Mouse (Mus musculus) testis, postnatal 10 days (tissue): Measurements from ENCODE around the gene Suox.
"Not testable (repeated sequence)": the region's sequence is repeated elsewhere in the genome, so short reads cannot be mapped to it uniquely, and the experiment has no call there.

Experiments used
- DNase-seq: peaks from one replicate; pipeline ENCODE4 v3.0.0; 2021; ENCODE audit warnings: low spot score

Suox gene

DNA sequence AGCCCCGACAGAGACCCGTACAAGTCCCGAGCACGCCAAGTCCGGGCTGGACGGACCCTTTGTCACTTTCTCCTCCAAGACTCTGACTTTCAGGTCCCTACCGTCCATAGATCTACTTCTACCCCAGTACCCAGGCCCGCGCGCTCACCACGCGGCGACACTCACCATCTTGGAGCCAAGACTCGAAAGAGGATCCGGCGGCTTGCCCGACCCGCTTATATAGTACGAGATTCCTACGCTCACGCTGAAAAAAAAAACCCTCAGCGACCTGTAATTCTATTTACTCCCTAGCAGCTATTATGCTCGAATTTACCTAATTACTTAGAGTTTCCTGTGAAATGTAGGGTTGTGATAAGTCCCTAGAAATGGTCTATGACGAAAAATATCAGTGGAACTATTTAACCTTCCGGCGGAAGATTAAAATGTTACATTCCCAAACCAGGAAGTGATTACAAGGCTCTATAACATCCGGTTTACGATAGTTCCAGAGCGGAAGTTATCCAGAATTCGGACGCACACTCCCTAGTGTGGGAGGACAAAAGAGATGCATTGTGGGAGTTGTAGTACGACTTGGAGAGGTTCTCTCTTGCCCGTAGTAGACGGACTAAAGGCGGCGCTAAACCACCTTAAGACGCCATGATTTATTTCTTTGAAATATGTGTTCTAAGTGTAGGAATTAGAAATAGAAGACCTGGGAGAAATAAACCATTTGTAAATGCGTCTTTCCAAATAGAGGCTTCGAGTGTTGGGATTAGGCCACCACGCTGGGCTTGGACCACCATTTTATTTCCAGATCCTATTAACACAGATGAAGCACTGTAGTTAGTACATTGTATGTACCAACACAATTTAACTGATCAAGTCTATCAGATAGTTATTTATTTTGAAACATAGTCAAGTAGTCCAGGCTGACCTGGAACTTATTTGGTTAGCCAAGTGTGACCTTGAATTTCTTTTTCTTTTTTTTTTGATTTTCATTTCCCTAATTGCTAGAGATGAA is 47.3 kb downstream of the Suox start, which contains the start of gene Rps26:
Rps26 (minus strand) TSS at position 437 of the 1,000 bp plus-strand sequence.
- peak; percentile 89 for DNase-seq

DNA sequence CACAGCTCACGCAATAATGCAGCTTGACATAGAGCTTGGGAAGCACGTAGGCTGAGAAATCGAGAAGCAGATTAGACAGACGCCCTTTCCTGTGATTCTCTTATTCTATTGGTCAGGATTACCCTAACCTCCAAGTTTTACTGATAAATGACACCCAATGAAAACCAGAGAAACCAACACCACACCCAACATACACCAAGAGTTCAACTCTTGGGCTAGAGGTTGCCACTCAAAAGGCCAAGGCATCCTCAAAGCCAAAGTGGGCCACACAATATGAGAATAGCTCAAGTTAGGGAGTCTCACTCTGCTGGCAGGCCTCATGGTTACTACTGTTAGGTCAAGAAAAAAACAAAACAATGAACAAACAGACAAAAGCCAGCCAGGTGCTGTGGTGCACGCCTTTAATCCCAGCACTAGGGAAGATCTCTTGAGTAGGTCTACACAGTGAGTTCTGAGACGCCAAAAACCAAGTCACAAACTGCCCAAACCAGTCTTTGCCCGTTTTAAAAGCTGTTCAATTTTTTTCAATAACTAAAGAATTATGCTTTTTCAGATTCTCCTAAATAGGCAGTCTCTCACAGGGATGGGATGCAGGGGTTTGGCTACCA is 48.5 kb downstream of the Suox start:
- DNase-seq = no peak

DNA sequence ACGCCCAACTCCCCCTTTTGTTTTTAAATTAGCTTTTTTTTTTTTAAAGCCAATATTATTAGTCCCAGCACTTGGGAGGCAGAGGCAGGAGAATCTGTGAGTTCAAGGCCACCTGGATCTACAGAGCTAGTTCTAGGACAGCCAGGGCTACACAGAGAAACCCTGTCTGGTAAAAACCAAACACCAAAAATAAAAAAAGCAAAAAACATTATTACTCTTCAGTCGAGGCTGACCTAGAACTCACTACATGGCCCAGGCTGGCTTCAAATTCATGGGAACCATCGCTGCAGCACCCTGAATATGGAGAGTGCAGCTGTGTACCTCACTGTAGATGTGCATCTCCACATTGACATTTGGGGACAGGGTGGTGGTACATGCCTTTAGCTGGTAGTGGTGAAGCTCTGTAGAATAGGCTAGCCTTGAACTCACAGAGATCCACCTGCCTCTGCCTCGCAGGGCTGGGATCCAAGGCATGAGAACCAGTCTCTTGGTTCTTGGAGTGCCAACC is 50.7 kb downstream of the Suox start:
- DNase-seq = not testable (repeated sequence)

DNA sequence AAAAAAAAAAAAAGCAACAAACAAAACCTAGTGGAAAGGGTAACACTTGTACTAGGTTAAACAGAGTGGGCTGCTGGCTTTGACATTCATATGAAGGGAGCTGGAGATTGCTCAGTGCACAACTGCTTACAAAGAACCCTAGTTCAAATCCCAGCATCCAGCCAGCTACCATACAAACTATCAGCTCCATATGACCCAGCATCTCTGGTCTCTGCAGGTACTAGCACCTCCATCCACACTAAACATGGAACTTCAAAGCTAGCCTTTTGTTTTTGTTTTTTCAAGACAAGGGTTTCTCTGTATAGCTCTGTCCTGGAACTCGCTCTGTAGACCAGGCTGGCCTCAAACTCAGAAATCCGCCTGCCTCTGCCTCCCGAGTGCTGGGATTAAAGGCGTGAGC is 51.2 kb downstream of the Suox start:
- no peak for DNase-seq

DNA sequence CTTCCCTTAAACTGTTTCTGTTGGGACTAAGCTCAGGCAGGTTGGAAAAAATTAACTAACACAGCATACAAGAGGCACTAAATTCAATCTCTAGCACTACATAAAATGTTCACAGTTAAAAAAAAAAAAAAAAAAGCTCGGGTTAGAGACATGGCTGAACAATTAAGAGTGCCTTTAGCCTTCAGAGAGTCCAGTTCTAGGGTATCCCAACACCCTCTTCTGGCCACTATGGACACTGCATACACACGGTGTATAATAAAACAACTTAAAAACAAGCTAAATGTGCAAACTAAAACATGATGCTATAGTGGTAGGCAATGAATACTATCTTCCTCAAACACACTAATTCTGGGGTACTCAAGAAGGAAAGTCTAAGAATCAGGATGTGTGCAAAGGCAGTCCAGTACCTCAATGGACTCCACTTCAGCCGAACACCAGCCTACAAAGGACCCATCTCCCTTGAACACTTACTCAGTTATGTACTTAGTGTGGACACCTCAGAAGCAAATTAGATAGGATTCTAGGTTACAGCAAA is 51.8 kb downstream of the Suox start:
- DNase-seq = no peak

DNA sequence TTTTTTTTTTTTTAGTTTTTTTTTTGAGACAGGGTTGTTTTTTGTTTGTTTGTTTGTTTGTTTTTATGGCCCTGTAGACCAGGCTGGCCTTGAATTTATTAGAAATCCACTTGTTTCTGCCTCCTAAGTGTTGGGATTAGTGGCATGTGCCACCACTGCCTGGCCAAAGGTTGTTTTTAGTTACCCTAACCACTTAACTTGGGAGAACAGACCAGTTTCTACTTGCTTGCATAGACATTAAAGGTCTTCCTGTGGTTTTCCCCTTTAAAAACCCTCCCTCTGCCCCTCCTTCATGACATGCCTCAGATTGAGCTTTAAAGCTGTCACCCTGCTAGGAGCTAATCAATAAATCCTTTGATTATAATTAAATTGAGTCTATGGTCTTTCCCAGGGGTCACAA is 53.6 kb downstream of the Suox start:
- no peak for DNase-seq
